Mouse (Mus musculus) kidney, adult 2 months (tissue): ENCODE data around the gene Ntm.

Source experiments
- CTCF ChIP-seq: fragments of 200-500 bp; conservative IDR thresholded peaks from 2 replicates; pipeline ENCODE4 v1.5.1; 2011; ENCODE audit warnings: low read depth, mild to moderate bottlenecking, control low read depth, low read length, moderate library complexity, mixed read lengths; ENCODE audit not compliant: insufficient read depth, insufficient read length
- POLR2A ChIP-seq: fragments of 200-500 bp; IDR thresholded peaks from one replicate; pipeline ENCODE4 v1.6.1; 2011; ENCODE audit warnings: low read depth, low read length, control low read depth

DNA sequence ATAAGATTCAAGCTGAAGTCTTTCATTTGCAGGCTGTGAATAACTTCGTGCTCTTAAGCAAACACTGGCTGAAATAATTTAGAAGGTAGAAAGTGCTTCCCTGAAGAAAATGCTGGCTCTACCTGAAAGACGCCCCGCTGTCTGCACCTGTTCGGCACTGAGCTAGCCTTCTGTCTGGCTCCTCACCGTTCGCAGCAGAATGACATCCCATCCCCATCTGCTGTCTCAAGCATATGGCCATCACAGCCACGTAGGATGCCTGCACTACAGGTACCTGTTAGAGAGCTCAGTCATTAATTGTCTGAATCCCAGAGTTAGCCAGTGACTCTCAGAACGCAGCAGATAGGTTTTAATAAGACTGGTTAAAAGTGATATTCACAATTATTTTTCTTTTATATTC is 412.4 kb downstream of the Ntm start:
- TF ChIP-seq CTCF (no peak), POLR2A (no peak)
